8 mouse cellular contexts compared by ENCODE assay signal in the genomic region with DNA sequence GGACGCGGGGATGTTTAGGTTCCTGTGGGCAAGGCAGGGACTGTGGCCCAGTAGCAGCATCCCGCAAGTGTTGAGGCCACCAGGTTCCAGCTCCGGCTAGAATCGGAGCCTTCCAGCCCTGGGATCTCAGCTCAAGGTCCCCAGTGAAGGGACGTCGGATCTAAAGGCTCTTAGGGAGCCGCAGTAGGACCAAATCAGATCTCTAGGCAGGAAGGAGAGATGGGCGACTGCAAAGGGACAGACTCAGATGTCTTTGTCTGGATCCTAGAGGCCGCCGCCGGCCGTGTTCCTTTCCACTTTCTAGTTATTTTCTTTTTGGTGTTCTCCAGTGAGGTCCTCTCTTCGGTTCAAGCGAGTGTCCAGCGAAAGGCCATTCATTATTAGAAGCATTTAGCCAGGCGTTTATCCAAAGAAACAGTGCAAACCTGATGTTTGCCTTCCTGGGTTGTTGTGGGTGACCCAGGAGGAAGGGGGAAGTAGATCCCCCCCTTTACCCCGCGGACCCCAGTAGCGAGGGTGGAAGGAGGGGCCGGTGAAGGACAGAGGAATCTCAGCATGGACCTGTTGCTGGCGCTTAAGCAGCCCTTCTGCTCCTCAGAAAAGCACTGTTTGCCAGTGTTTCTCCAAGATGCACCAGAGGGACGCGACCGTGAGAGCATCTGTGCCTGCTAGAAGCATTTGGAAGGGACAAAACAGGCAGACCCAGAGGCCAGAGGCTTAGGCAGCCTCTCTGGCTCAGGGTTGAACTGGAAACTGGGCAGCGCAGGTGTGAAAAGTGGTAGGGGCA. TPM values are rescaled to one million over a fixed set of nuclear protein-coding genes. Genes with fewer than 3 reads are reported as not detected.
DNase-seq lines count a peak whose midpoint lies in the region; ATAC-seq and TF ChIP-seq lines count a peak whose summit lies in the region.

No protein-coding gene starts in this region.

- H3K36me3 ChIP-seq in E14TG2a.4 (ENCODE audit: insufficient read depth, low read length) = no peaks in the 10 kb centered on the region
- H3K36me3 ChIP-seq in heart, embryonic 14.5 days (ENCODE audit: control insufficient read depth, insufficient read depth, low read length) = no peaks in the 10 kb centered on the region
- no peaks in the 10 kb centered on the region for H3K36me3 ChIP-seq in liver, embryonic 14.5 days (replicated peaks; ENCODE audit: control insufficient read depth, insufficient read depth, low read depth)

- H3K27ac ChIP-seq in heart, embryonic 14.5 days (replicated peaks in 1 of 2; ENCODE audit: control insufficient read depth in 1 of 2, insufficient read depth in 1 of 2, low read depth in 2 of 2, low read length in 2 of 2) = no peak overlapping the region
- no peak overlapping the region for H3K27ac ChIP-seq in liver, embryonic 14.5 days

- TF ChIP-seq EP300 in liver, embryonic 14.5 days (IDR thresholded peaks at IDR 0.05; ENCODE audit: low read depth) = no peak

- H3K27me3 ChIP-seq in E14TG2a.4 (ENCODE audit: insufficient read depth, low read length) = peaks cover 96% of the 10 kb centered on the region
- peaks cover 95% of the 10 kb centered on the region for H3K27me3 ChIP-seq in heart, embryonic 14.5 days (ENCODE audit: control insufficient read depth, insufficient read depth, low read length)
- peaks cover 86% of the 10 kb centered on the region for H3K27me3 ChIP-seq in liver, embryonic 14.5 days (ENCODE audit: control insufficient read depth, insufficient read depth, low read length)

- peaks cover 40% of the 10 kb centered on the region for H3K4me1 ChIP-seq in E14TG2a.4 (replicated peaks; ENCODE audit: low read depth, low read length)
- H3K4me1 ChIP-seq in heart, embryonic 14.5 days (ENCODE audit: control insufficient read depth in 2 of 2, insufficient read depth in 2 of 2, low read length in 2 of 2) = peaks cover 4 to 11% of the 10 kb centered on the region in 2 experiments; a peak in 3 of 4 replicates
- H3K4me1 ChIP-seq in liver, embryonic 14.5 days (replicated peaks; ENCODE audit: control insufficient read depth in 2 of 2, insufficient read depth in 2 of 2, low read length in 1 of 2) = no peaks in the 10 kb centered on the region

- peak overlapping the region; percentile 70 for H3K4me3 ChIP-seq in E14TG2a.4 (replicated peaks; ENCODE audit: low read length)
- peak overlapping the region; percentile 40 to 44 for H3K4me3 ChIP-seq in heart, embryonic 14.5 days (ENCODE audit: control insufficient read depth in 1 of 2, insufficient read depth in 1 of 2, low read depth in 1 of 2, low read length in 2 of 2)
- peak overlapping the region; percentile 8 to 26; a peak in 1 of 4 replicates for H3K4me3 ChIP-seq in liver, embryonic 14.5 days (ENCODE audit: insufficient read depth in 1 of 2, low read depth in 2 of 2, low read length in 2 of 2)

- no peak for TF ChIP-seq CTCF in E14TG2a.4 (conservative IDR thresholded peaks at IDR 0.05; ENCODE audit: low read length)
- TF ChIP-seq CTCF in liver, embryonic 14.5 days (IDR thresholded peaks at IDR 0.05; ENCODE audit: low read depth) = no peak

- H3K9me3 ChIP-seq in E14TG2a.4 (ENCODE audit: low read length) = no peaks in the 10 kb centered on the region
- no peaks in the 10 kb centered on the region for H3K9me3 ChIP-seq in heart, embryonic 14.5 days (ENCODE audit: control insufficient read depth, low read length)
- no peaks in the 10 kb centered on the region for H3K9me3 ChIP-seq in liver, embryonic 14.5 days (ENCODE audit: control insufficient read depth, low read length)

- H3K4me2 ChIP-seq in heart, embryonic 14.5 days (ENCODE audit: low read length) = peak overlapping the region; percentile 79
- peak overlapping the region; percentile 47 for H3K4me2 ChIP-seq in liver, embryonic 14.5 days (ENCODE audit: low read depth)

- no peak overlapping the region; the same call in 1 of the 2 replicates for H3K9ac ChIP-seq in heart, embryonic 14.5 days (ENCODE audit: low read length)
- no peak overlapping the region for H3K9ac ChIP-seq in liver, embryonic 14.5 days (replicated peaks)

- peak; percentile 89 for DNase-seq in heart, adult 11 months
- DNase-seq in heart, postnatal 36 days = no peak
- no peak for DNase-seq in liver, embryonic 14.5 days (ENCODE audit: low read depth in 3 of 3, low spot score in 3 of 3)
- DNase-seq in spleen, postnatal 10 days (ENCODE audit: low spot score in 2 of 2) = no peak
- DNase-seq in thymus, postnatal 14 days = no peak
- no peak for DNase-seq in frontal cortex, postnatal 36 days (ENCODE audit: low spot score in 2 of 2)

- ATAC-seq in heart, embryonic 14.5 days (ENCODE audit: insufficient number of reproducible peaks, insufficient read depth, low FRiP score, low read depth) = 0 out of 2 replicates have a peak, but pooled peaks have one; percentile 26
- ATAC-seq in liver, embryonic 14.5 days (ENCODE audit: insufficient read depth) = no peak

- intact Hi-C loops in heart, postnatal 36 days (cut with DNase I) = loop anchor here (5.0 to 10.0 kb wide), 3 partner anchors 50 to 1355 kb away; no protein-coding TSS in a partner anchor

- WGBS in heart, embryonic 14.5 days = 3% methylated on average over 26 of the region's 26 CpGs
- WGBS in liver, embryonic 14.5 days (ENCODE audit: insufficient replicate concordance) = 2% methylated on average over 26 of the region's 26 CpGs

RNA-seq across cellular contexts. Expression of gene Nr2f2, which starts 34.3 kb away (rescaled TPM):
- total RNA-seq in heart, postnatal 36 days (2021) = 10 to 100 TPM; 18.9 to 23.9 TPM
- polyA plus RNA-seq in heart, embryonic 14.5 days (2014; fragmentation: Nextera tagmentation; extraction: Ambion mirVana) = 28.3 and 32.5 TPM in 2 replicates
- polyA plus RNA-seq in liver, embryonic 14.5 days (2012; rRNA removed) = 10.1 and 12.0 TPM in 2 replicates
- polyA plus RNA-seq in liver, embryonic 14.5 days (2014; fragmentation: Nextera tagmentation; extraction: Ambion mirVana) = 6.3 and 8.5 TPM in 2 replicates

Comparison
In these comparisons a context has a peak if more than half of its experiments do, and no peak if none do; other contexts are left out.
1. H3K4me3 ChIP-seq: peak in every context shown above with its lines; median percentile 70 in E14TG2a.4; 42 in heart, embryonic 14.5 days; 17 in liver, embryonic 14.5 days.